Mouse (Mus musculus) thymus, postnatal 0 days (tissue): ENCODE results near the gene Zfp384. TPM values are rescaled to one million over a fixed set of nuclear protein-coding genes. Genes with fewer than 3 reads are reported as not detected.

Experiments
- DNase-seq: peaks from one replicate; pipeline ENCODE4 v3.0.0-alpha.2; 2015; ENCODE audit warnings: low spot score
- polyA plus RNA-seq: library from polyadenylated mRNA; unstranded; fragments of >200 nt; fragmentation: Nextera tagmentation; extraction: Ambion mirVana; gene quantifications from 2 replicates; pipeline ENCODE4 v1.2.1, GENCODE M21; 2015

Gene Zfp384
- polyA plus RNA-seq: 8.8 and 9.5 TPM in 2 replicates

- no peak for DNase-seq
Measured at GRCm38 (mm10) chr6:125009129-125009180, at the start of gene Zfp384. Gene Zfp384, plus strand, starts transcription at chr6:125009145.

- no peak for DNase-seq
Measured at GRCm38 (mm10) chr6:124959960-124960359, 49.0 kb upstream of the Zfp384 start.

DNA sequence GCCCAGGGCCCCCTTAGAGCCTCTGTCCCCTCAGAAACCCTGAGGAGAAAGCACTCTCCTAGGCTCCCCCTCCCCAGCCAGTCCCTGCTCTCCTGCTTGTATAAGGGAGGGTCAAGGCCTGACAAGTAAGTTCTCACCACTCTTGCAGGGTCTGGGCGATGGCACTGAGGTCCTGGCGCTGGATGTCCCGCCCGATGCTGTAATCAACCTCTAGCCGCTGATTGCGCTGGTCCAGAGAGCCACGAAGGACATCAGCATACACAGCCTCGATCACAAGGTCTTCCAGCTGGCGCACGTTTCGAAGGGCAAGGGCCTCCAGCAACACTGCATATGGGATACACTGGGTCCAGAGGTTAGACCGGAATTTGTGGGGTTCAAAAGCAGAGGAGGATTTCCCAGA is 47.9 kb upstream of the Zfp384 start:
- DNase-seq: no peak

GRCm38 (mm10) chr6:124964638-124965037 is 44.3 kb upstream of the Zfp384 start:
- peak; percentile 4 for DNase-seq

DNA sequence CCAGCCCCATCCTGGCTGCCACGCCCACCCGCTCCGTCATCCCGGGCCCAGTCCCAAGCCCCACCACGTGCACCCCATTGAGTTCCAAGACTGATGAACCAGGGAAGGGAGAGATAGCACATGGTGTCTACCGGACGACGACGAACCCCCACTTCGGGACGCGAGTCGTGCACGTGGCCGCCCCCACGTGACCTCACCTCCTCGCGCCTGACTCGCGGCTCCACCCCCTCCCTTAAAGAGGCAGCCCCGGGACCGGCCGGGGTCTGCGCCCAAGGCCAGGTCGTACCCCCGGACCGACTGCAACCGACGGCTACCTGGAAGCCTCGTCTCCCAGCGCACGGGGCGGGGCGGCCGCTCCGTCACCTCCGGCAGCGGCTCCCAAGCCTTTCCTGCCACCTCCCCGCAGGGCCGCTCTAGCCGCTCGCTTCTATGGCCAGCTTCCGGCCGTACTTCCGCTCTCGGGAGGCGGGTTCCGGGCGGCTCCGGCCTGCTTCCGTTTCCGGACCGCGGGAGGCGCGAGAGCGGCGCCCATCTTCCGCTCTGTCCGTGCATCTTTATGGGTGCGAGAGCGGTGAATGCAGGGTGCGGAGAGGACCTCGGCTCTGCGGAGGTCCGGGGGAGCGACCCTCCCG is 43.7 kb upstream of the Zfp384 start, which contains the start of gene Cops7a:
Cops7a (minus strand) TSS at position 451 of the 632 bp plus-strand sequence.
- peak; percentile 96 for DNase-seq

GRCm38 (mm10) chr6:124965747-124966146 is 43.2 kb upstream of the Zfp384 start:
- DNase-seq: peak; percentile 49

DNA sequence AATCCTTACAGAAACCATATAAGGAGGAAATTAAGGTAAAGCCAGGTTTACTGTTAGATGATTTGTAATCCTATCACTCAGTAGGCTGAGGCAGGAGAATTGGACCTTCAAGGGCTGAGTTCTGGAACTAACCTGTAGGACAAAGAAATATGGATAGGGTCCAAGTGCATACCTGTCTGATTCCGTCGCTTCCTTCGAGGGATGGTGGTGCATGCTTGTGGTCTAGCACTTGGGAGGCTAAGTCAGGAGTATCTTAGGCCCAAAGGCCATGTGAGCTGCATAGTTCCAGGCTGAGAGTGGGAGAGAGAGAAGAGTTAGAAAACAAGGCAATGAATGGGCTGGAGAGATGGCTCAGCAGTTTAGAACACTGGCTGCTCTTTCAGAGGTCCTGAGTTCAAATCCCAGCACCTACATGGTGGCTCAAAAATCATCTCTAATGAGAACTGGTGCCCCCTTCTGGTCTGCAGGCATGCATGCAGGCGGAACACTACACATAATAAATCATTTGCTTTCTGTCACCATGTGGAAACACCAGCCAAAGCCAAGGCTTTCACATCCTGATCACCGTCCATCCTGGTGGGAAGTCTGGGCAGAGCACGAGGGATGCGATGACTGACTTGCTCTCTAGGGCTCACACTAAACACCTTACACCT is 42.4 kb upstream of the Zfp384 start:
- peak; percentile 24 for DNase-seq

- DNase-seq: peak; percentile 49
Measured at GRCm38 (mm10) chr6:124967766-124968165, 41.2 kb upstream of the Zfp384 start.

GRCm38 (mm10) chr6:124992241-124992640 is 16.7 kb upstream of the Zfp384 start:
- DNase-seq: no peak

DNA sequence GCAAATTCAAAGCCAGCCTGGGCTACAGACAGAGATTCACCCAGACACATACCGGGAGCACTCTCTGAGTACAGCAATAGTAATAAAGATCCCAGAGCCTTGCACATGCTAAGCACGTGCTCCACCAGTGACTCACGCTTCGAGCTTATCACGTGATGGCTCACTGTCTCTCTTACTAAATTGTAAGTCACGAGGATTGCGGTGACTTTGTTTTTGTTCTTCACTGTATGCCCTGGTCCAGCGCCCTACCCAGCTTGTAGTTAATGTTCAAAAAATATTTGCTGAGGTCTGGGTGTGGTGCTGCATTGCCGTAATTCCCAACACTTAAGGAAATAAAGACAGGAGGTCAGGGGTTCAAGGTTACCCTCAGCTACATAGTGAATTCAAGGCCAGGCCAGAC is 15.6 kb upstream of the Zfp384 start:
- no peak for DNase-seq

DNA sequence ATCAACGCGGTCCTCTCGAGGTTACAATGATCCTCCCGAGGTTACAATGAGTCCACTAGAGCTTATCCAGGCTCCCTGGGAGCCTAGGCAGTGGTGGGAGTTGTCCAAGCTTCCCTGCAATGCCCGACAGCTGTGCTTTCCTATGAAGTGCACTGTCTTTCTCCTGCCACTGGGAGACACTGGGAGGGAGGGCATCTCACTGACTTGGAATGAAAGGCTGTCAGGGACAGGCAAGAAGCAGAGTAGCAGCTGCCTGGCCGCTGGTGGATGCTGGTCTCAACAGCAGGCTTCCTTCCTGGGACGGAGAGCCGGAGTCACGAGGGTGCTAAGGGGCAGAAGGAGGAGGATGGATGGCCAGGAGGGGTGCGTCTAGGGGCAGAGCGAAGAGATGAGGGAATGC is 15.1 kb upstream of the Zfp384 start:
- no peak for DNase-seq

GRCm38 (mm10) chr6:124995246-124995645 is 13.7 kb upstream of the Zfp384 start:
- no peak for DNase-seq

- DNase-seq: no peak
Measured at GRCm38 (mm10) chr6:124995831-124996403, 13.0 kb upstream of the Zfp384 start.

DNA sequence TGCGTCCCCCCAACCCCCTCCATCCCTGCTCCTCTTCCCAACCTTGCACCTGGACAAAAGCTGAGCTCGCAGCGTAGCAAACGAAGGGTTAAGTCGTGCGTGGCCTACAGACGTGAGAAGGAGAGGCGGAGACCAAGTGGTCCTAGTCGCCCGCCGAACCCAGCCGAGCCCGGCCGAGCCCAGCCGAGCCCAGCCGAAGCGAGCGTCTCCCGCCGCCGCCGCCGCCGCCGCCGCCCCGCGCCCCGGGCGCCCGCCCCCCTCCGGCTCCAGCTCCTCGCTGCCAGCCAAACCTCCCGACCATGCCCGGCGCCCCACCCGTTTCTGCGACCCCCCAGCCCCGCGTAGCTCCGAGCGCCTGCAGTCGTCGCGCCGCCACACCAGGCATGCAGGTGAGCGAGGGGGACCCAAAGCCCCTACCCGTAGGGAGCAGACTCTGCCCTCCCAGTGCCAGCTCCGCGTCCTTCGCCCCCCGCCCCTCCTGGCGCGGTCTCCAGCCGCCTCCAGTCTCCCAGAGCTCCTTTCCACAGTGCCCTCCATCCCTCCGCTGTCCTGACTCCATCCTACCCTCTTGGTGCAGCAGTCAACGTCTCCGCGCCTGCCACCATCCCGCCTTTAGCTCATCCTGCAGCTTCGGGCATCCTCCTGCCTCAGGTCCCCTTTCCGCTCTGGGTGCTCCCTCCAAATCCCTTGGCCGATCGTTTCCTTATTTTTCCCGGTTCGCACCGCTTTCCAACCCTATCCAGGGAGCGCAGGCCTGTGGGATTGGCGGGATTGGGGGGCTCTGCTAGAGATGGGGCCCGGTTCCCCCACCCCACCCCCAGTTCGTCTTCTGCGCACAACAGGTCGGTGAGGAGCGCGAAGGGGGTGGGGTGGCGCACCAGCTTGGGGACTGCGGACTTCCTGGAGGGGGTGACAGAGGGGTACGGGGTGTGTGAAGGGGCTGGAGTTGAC is 12.1 kb upstream of the Zfp384 start, which contains the start of gene Pianp:
Pianp (plus strand) TSS at position 144 of the 951 bp plus-strand sequence.
- DNase-seq: peak; percentile 71

DNA sequence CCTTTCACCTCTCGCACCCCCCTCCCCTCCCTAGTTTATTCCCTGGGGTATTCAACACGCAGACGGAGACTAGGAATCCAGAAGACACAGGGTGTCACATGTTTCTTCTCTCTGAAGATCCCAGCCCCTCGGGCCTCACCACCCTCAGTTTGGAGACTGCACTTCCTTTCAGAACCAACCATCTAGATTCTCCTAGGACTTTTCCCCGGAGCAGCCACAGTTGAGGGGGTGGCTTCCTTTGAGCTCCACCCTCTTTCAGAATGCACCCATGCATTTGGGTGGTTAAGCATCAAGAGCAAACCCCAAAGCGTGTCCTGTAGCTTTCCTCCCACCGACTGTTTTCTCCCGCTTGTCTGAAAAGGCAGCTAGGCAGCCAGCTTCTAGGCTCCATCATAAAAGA is 10.9 kb upstream of the Zfp384 start:
- no peak for DNase-seq

DNA sequence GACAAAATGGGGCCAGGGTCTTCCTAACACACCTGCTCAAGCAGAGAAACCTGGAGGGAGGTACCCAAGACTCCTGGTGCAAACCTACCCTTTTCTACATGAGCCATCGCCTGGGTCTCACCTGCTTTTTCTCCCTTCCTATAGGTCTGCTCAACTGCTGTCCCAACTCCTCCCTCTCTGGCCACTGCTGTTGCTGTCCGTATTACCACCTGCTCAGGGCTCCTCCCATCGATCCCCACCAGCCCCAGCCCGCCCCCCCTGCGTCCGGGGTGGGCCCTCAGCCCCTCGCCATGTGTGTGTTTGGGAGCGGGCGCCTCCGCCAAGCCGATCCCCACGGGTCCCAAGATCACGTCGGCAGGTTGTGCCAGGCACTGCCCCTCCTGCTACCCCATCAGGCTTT is 9.9 kb upstream of the Zfp384 start:
- no peak for DNase-seq

GRCm38 (mm10) chr6:124999546-124999945 is 9.4 kb upstream of the Zfp384 start:
- DNase-seq: no peak

DNA sequence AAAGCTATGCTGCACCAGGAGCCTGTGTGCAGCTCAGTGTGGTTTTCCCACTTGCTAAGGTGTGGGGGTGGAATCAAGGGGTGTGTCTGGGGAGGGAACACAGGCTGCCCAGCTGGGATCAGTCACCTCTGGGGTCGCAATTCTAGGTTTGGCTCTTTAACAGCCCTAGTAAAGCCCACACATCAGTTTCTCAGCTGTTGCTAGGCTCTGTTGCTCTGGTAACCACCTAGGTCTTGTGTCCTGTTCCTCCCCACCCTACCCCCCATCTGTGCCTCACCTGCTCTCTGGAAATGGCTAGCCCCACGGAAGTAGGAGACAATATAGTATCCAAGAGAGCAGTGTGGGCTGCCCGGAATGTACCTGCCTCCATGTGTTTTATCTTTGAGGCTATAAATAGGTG is 5.2 kb upstream of the Zfp384 start:
- DNase-seq: no peak

GRCm38 (mm10) chr6:125005086-125005485 is 3.9 kb upstream of the Zfp384 start:
- DNase-seq: no peak

DNA sequence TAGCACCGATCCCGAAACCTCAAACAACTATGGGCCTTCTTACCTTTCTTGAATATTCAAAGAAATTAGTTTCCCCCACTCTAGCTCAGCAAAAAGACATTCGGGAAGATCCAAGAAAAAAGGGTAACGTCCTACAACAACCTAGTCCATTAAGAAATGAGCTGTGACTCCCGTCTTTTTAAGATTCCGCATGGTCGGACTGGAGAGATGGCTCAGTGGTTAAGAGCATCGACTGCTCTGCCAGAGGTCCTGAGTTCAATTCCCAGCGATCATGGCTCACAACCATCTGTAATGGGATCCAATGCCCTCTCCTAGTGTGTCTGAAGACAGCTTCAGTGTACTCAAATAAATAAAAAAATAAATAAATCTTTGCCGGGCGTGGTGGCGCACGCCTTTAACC is 885 bp upstream of the Zfp384 start:
- no peak for DNase-seq

GRCm38 (mm10) chr6:125008586-125009128 is 288 bp upstream of the Zfp384 start:
- peak; percentile 98 for DNase-seq
